Mouse (Mus musculus): ENCODE measurements around the gene Ltk. TPM values are rescaled to one million over a fixed set of nuclear protein-coding genes. Genes with fewer than 3 reads are reported as not detected.

The Ltk gene
- 21.7 to 24.4 TPM (median 22.1 TPM) in 4 replicates for total RNA-seq (2023)

GRCm38 (mm10) chr2:119760251-119760650 is at the start of gene Ltk:
Gene Ltk, minus strand, starts transcription at chr2:119760431.

GRCm38 (mm10) chr2:119797279-119797783 is 37.1 kb upstream of the Ltk start, which contains the start of gene Tyro3:
Gene Tyro3, plus strand, starts transcription at chr2:119797733.

GRCm38 (mm10) chr2:119787206-119787883 is 27.1 kb upstream of the Ltk start, which contains the start of gene Rpap1:
Gene Rpap1, minus strand, starts transcription at chr2:119787537.

DNA sequence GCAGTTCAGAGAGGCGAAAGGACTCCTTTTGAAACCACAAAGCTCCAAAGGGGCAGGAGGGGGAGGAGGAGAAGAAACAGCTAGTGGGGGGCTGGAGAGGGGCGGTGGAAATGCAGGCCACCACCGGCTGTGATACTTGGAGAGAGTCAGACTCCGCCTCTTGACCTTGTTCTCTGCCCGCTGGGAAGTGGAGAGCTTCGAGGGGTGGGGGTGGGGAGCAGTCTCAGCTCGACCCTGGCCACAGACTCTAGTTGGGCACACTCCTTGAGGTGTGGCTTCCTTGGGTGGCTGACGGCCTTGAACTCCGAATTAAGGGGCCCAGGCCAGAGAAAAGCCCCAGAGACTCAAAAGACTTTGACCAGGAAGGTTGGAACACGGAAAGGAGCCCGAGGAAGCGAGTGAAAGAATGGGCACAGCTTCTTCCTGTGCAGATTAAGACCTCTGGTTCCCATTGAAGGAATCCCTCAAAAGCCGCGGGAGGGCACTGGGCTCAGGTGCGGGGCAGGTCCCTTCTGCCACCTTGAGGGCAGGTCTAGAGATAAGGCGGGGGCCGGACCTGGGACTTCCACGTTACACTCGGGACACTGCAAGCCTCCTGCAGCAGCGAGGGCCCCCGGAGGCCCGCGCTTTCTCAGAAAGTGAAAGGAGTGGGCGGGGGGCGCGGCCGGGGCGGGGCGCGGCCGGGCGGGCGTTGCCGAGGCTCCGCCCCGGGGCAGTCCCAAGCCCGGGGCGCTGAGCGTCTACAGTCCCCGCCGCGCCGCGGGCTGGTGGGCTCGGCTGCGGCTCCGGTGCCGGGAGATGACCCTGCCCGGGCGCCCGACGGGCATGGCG is 18.4 kb downstream of the Ltk start, which contains the start of gene Itpka:
Gene Itpka (plus strand): TSS at position 757 of the 831 bp plus-strand sequence.

Other genes starting within 250 kb of the Ltk start
- gene Exd1, start 212.8 kb downstream of the Ltk start, total RNA-seq (2023): 0.86 TPM in 1 of 4 replicates, not detected in the others
- gene Chp1, start 212.7 kb downstream of the Ltk start, total RNA-seq (2023): 61.9 to 72.0 TPM (median 66.7 TPM) in 4 replicates
- gene Nusap1, start 142.1 kb downstream of the Ltk start, total RNA-seq (2023): 2.2 to 6.0 TPM (median 3.1 TPM) in 4 replicates
- 0.55 to 2.7 TPM (median 1.9 TPM) in 4 replicates for gene Oip5, start 142.0 kb downstream of the Ltk start, total RNA-seq (2023)
- 13.5 to 16.7 TPM (median 14.1 TPM) in 4 replicates for gene Ndufaf1, start 97.6 kb downstream of the Ltk start, total RNA-seq (2023)
- gene Rtf1, start 85.4 kb downstream of the Ltk start, total RNA-seq (2023): 53.7 to 64.2 TPM (median 57.2 TPM) in 4 replicates
- gene Itpka, start 18.1 kb downstream of the Ltk start, total RNA-seq (2023): 0.31 to 1.0 TPM (median 0.32 TPM) in 3 of 4 replicates, not detected in the other
- gene Rpap1, start 27.1 kb upstream of the Ltk start, total RNA-seq (2023): 28.8 to 35.4 TPM (median 32.3 TPM) in 4 replicates
- 0.17 to 0.56 TPM in 2 of 4 replicates, not detected in the others for gene Tyro3, start 37.3 kb upstream of the Ltk start, total RNA-seq (2023)
- 126 to 135 TPM (median 131 TPM) in 4 replicates for gene Mga, start 136.8 kb upstream of the Ltk start, total RNA-seq (2023)
- 12.1 to 17.3 TPM (median 14.6 TPM) in 4 replicates for gene Mapkbp1, start 212.3 kb upstream of the Ltk start, total RNA-seq (2023)

Measured in B cell, adult 62 days (primary cell).